ENCODE assay signal across 14 mouse cellular contexts in the genomic region with DNA sequence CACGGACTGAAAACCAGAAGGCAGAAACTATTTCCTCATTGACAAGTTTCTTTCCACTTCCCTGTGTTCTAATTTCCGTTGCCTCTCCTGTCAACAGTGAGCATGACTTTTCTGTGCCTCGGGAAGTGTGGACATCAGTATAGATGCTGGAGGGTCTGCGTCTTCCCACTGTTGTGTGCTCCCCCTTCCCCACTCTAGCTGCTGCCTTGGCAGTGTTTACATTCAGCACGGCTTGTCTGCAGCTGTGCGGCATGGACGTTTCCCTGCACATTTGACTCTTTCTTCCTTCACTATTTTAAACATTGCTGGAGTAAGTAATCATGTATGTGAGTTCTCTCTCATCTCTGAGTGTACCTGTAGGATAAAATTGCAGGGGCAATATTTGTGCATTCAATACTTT.
"Had no signal": no experiment of that assay in that cellular context is flagged by ENCODE, and none has a peak within 500 bp of the region (broad histone marks: within the 10 kb centered on the region; RNA-seq: fewer than 3 reads in every experiment).

No protein-coding gene starts in this region.

- H3K27ac ChIP-seq: layer of hippocampus, adult 2 months; limb, embryonic 13.5 days; liver, embryonic 14.5 days; midbrain, embryonic 10.5 days; midbrain, embryonic 15.5 days; neural tube, embryonic 12.5 days had no signal

- H3K9ac ChIP-seq: limb, embryonic 13.5 days; liver, embryonic 14.5 days; midbrain, embryonic 15.5 days; neural tube, embryonic 12.5 days had no signal

- H3K27me3 ChIP-seq: limb, embryonic 13.5 days; midbrain, embryonic 15.5 days; neural tube, embryonic 12.5 days had no signal

- H3K9me3 ChIP-seq: limb, embryonic 13.5 days; midbrain, embryonic 10.5 days; midbrain, embryonic 15.5 days; neural tube, embryonic 12.5 days had no signal

- H3K4me2 ChIP-seq: limb, embryonic 13.5 days; midbrain, embryonic 15.5 days; neural tube, embryonic 12.5 days had no signal

- DNase-seq: kidney, adult 8-10 months; kidney, postnatal 36 days; left cerebral cortex, postnatal 4 days; lung, adult 18-20 months; lung, postnatal 4 days; thymus, adult 18-20 months; thymus, postnatal 14 days had no signal

- H3K36me3 ChIP-seq: limb, embryonic 13.5 days; midbrain, embryonic 10.5 days; midbrain, embryonic 15.5 days; neural tube, embryonic 12.5 days had no signal

- H3K4me3 ChIP-seq: layer of hippocampus, adult 2 months; limb, embryonic 13.5 days; midbrain, embryonic 10.5 days; midbrain, embryonic 15.5 days; neural tube, embryonic 12.5 days had no signal

- H3K4me1 ChIP-seq: midbrain, embryonic 10.5 days; midbrain, embryonic 15.5 days; neural tube, embryonic 12.5 days had no signal

- ATAC-seq: inflammation-experienced regulatory T-cells, adult 6 months; midbrain, embryonic 15.5 days had no signal
